Mouse (Mus musculus) stomach, embryonic 15.5 days (tissue): ENCODE measurements around the gene Mapk8ip2. TPM values are rescaled to one million over a fixed set of nuclear protein-coding genes. Genes with fewer than 3 reads are reported as not detected.

ENCODE experiments used
- ATAC-seq: fragments of 200-750 bp; cut with Nextera tagmentation; 2 replicates; pipeline ENCODE4 v1.8.0; 2017; ENCODE audit warnings: low read depth, moderate number of reproducible peaks, moderate TSS enrichment; ENCODE audit not compliant: insufficient read depth, low FRiP score
- H3K27ac ChIP-seq: fragments of 300-500 bp; sonication (generic); 2 replicates; pipeline ENCODE4 v1.5.1; 2015; ENCODE audit warnings: mild to moderate bottlenecking, inconsistent platforms
- H3K27me3 ChIP-seq: fragments of 300-500 bp; sonication (generic); replicated peaks from 2 replicates; pipeline ENCODE4 v1.6.1; 2015; ENCODE audit warnings: inconsistent platforms
- H3K36me3 ChIP-seq: fragments of 300-500 bp; sonication (generic); 2 replicates; pipeline ENCODE4 v1.6.1; 2015; ENCODE audit warnings: inconsistent platforms
- H3K4me1 ChIP-seq: fragments of 300-500 bp; sonication (generic); 2 replicates; pipeline ENCODE4 v1.6.1; 2015; ENCODE audit warnings: inconsistent platforms
- H3K4me2 ChIP-seq: fragments of 300-500 bp; sonication (generic); 2 replicates; pipeline ENCODE4 v1.6.1; 2015; ENCODE audit warnings: mild to moderate bottlenecking, inconsistent platforms
- H3K4me3 ChIP-seq: fragments of 300-500 bp; sonication (generic); replicated peaks from 2 replicates; pipeline ENCODE4 v1.5.1; 2015; ENCODE audit warnings: inconsistent platforms
- H3K9ac ChIP-seq: fragments of 300-500 bp; sonication (generic); 2 replicates; pipeline ENCODE4 v1.6.1; 2015; ENCODE audit warnings: inconsistent platforms
- H3K9me3 ChIP-seq: fragments of 300-500 bp; sonication (generic); 2 replicates; pipeline ENCODE4 v1.6.1; 2016; ENCODE audit warnings: inconsistent platforms
- WGBS: fragments of 180-500 bp; shearing (Covaris S2); methylation state at CpG from one replicate; pipeline ENCODE4 v1.1.7; 2015; 5-methylcytosine and 5-hydroxymethylcytosine counted together
- polyA plus RNA-seq: library from polyadenylated mRNA; unstranded; fragments of >200 nt; fragmentation: Nextera tagmentation; extraction: Ambion mirVana; gene quantifications from 2 replicates; pipeline ENCODE4 v1.2.1, GENCODE M21; 2015

Gene Mapk8ip2
- polyA plus RNA-seq, 1 experiment from 2014 or later: 3.7 TPM

DNA sequence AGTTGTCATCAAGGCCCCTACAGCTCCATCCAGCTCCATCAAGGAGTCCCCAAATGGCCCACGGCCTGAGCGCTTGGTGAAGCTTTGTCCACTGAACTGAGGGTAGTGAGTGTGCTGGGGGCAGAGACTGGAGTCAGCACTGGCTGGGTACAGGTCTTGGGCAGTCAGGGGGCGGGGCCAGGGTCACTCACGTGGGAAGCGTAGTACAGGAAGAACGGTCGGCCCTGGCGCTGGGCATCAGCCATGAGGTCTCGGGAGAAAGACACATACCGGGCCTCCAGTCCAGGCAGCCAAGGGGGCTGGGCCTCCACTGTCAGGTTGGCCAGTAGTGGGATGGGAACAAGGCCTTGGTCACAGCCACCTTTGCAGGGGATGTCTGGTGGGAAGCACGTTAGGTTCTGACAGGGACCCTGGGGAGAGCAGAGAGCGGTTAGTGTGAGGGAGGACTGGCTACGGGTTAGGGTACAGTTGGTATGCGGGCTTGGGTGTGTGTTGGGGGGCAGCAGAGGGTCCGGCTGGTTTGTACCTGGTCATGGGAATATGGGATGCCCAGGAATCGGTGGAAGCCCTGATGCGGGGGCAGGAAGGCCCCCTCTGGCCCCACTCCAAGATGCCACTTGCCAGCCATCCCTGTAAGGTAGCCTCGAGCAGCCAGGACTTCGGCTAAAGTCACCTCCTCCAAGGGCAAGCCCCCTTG, 21.0 kb downstream of the Mapk8ip2 start:
- H3K4me2 ChIP-seq: no peak overlapping the region
- no peak for ATAC-seq

DNA sequence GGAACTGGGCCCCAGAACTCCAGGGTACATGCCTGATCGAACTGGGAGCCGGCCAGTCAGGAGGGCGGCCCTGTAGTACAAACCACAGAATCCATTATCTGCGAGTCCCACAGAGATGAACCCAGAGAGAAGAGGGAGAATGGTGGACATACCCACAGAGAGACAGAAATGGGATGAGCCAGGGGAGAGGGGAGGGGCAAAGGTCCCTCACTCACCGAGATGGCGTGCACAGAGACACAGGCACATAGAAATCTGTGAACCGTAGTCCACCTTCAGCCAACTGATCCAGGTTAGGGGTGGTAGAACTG, 21.5 kb downstream of the Mapk8ip2 start:
- H3K27ac ChIP-seq: no peak overlapping the region
- no peaks in the 10 kb centered on the region for H3K27me3 ChIP-seq
- no peak overlapping the region for H3K9ac ChIP-seq
- no peaks in the 10 kb centered on the region for H3K9me3 ChIP-seq
- H3K4me2 ChIP-seq: peak overlapping the region; percentile 91
- no peak for ATAC-seq
- WGBS: 85% methylated on average over 7 of the region's 7 CpGs
- H3K36me3 ChIP-seq: no peaks in the 10 kb centered on the region
- peaks cover 10% of the 10 kb centered on the region for H3K4me1 ChIP-seq
- H3K4me3 ChIP-seq: peak overlapping the region; percentile 60

More for the DNA sequence above, 21.0 kb downstream of the Mapk8ip2 start:
- no peaks in the 10 kb centered on the region for H3K36me3 ChIP-seq
- H3K9me3 ChIP-seq: no peaks in the 10 kb centered on the region
- H3K9ac ChIP-seq: no peak overlapping the region
- H3K4me3 ChIP-seq: no peak overlapping the region
- no peak overlapping the region for H3K27ac ChIP-seq
- H3K27me3 ChIP-seq: no peaks in the 10 kb centered on the region
- peaks cover 10% of the 10 kb centered on the region for H3K4me1 ChIP-seq
- WGBS: 94% methylated on average over 19 of the region's 19 CpGs

DNA sequence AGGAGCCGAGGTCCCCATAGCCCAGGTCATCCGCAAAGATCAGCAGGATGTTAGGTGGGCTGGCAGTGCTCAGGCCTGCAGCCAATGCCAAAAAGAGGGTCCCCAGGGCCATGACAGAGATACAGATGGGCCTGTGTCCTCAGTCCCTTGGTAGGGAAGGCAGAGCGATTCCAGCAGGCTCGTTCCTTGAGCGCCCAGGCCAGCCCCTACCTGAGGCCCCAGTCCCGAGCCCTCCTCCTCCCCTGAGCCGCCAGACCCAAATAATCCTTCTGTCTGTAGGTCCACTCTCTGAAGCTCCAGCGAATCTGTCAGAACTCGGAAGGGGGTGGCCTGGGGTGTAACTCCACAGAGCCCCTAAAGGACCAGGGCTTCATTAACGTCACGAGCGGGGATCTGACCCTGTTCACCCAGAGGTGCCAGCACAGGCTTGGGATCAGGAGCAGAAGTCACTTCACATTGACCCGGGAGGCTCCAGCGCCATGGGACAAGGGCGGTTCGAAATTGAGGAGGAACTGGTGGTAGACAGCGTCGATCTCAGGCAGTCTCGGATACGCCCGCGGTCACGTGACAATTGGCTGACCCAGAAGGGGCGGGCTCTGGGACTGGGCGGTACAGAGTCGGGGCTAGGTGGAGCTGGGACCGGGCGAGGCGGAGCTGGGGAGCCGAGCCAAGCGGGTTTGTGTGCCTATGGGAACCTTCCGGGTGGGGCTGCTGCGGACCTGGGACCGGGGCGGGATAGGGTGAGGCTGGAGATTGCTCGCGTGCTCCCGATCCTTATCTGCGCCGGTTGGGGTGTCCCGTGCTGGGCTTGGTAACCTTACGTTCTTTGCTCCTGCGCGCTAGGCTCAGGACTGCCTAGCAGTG, 22.1 kb downstream of the Mapk8ip2 start:
- peak; percentile 97 for ATAC-seq
- 10% methylated on average over 44 of the region's 44 CpGs for WGBS

DNA sequence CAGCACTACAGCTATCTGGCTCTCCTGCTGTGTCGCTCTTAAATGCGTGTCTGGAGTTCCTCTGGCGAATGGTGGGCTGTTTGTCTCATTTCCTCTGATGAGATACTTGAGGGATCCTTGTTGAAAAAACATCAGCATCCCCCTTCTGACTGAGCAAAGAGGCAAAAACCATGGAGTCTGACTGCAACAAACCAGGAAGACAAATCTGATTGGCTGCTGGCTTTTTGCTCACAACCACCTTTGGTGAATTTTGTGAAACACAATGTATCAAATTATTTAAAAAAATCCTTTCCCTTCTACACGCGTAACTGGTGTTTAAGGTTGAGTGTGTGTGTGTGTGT, 22.7 kb downstream of the Mapk8ip2 start:
- H3K27ac ChIP-seq: peak overlapping the region; percentile 80
- H3K4me2 ChIP-seq: peak overlapping the region; percentile 91
- H3K27me3 ChIP-seq: no peaks in the 10 kb centered on the region
- H3K4me3 ChIP-seq: peak overlapping the region; percentile 60
- peak overlapping the region; percentile 52; the same call in 1 of the 2 replicates for H3K9ac ChIP-seq
- no peaks in the 10 kb centered on the region for H3K9me3 ChIP-seq
- H3K36me3 ChIP-seq: no peaks in the 10 kb centered on the region
- peaks cover 10% of the 10 kb centered on the region for H3K4me1 ChIP-seq
- ATAC-seq: no peak
- WGBS: 3% methylated on average over 5 of the region's 5 CpGs

More for the DNA sequence above, 22.1 kb downstream of the Mapk8ip2 start:
- Histone ChIP-seq H3K4me1 (peaks cover 10% of the 10 kb centered on the region), H3K4me2 (peak overlapping the region; percentile 91), H3K27ac (peak overlapping the region; percentile 80), H3K27me3 (no peaks in the 10 kb centered on the region), H3K4me3 (peak overlapping the region; percentile 60), H3K9me3 (no peaks in the 10 kb centered on the region), H3K36me3 (no peaks in the 10 kb centered on the region), H3K9ac (peak overlapping the region; percentile 52; the same call in 1 of the 2 replicates)

DNA sequence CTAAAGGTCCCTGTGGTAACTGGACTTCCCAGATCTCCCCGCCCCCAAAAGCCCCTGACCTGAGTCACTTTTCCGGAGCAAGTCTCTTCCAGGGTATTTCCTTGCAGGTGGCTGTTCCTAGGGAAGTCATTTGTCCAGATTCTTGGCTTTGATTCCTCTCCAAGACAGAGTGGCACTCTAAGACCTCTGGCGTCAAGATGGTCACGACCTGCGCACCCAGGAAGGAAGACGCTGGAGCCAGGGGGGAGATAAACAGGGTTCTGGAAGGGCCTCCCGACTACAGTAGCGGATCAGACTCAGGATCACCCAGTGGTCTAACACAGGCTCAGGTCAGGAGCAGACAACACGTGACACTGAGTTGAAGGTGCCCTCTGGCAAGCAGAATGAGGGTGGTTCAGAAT, 23.4 kb downstream of the Mapk8ip2 start, which contains the start of gene Arsa:
Gene Arsa, minus strand, starts transcription at position 335 of the 401 bp plus-strand sequence.
- peaks cover 10% of the 10 kb centered on the region for H3K4me1 ChIP-seq

DNA sequence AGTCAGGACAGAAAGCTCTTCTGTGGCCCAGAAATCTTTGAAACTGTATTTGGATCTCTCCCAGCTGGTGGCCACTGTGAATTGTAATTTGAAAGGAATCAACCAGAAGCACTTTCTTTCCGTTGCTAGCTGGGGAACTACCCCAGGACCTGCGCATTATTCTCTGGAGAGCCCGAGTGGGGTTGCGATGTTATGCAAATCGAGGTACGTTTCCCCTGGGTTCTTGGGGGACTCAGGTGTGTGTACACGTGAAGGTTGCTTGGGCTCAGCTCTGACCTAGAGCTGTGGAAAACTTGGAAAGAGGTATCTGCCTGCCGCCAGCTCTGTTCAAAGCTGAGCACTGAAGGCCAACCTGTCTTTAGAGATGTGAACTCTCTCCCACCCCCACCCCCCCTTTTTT, 24.1 kb downstream of the Mapk8ip2 start:
- no peaks in the 10 kb centered on the region for H3K27me3 ChIP-seq
- 60% methylated on average over 8 of the region's 8 CpGs for WGBS
- no peak overlapping the region for H3K4me3 ChIP-seq
- no peaks in the 10 kb centered on the region for H3K36me3 ChIP-seq
- H3K9ac ChIP-seq: no peak overlapping the region
- no peak for ATAC-seq
- H3K9me3 ChIP-seq: no peaks in the 10 kb centered on the region
- no peak overlapping the region for H3K27ac ChIP-seq
- H3K4me2 ChIP-seq: no peak overlapping the region
- H3K4me1 ChIP-seq: peaks cover 10% of the 10 kb centered on the region

More for the DNA sequence above, 23.4 kb downstream of the Mapk8ip2 start, which contains the start of gene Arsa:
- H3K36me3 ChIP-seq: no peaks in the 10 kb centered on the region
- ATAC-seq: no peak
- peak within 1 kb of the TSS; percentile 52; the same call in 1 of the 2 replicates for H3K9ac ChIP-seq
- H3K27ac ChIP-seq: peak within 1 kb of the TSS; percentile 80
- no peaks in the 10 kb centered on the region for H3K27me3 ChIP-seq
- H3K4me3 ChIP-seq: peak within 1 kb of the TSS; percentile 60
- 24% methylated on average over 9 of the region's 9 CpGs for WGBS
- no peaks in the 10 kb centered on the region for H3K9me3 ChIP-seq
- peak within 1 kb of the TSS; percentile 91 for H3K4me2 ChIP-seq

DNA sequence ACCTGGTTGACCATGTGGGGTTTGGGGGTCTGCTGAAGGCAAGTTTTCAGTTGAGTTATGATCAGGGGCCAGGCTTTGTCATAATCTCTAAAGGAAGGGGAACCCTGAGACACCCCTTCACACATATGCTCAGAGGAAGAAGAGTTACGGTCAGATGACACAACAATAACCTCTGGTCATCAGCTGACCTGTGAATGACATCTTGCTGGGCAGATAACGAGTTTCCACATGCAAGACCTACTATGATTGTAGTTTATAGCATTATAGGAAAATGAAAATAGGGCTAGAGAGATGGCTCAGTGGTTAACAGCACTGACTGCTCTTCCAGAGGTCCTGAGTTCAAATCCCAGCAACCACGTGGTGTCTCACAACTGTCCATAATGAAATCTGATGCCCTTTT, 24.9 kb downstream of the Mapk8ip2 start:
- Histone ChIP-seq H3K4me1 (peaks cover 10% of the 10 kb centered on the region), H3K9ac (no peak overlapping the region), H3K9me3 (no peaks in the 10 kb centered on the region), H3K4me3 (no peak overlapping the region), H3K36me3 (no peaks in the 10 kb centered on the region), H3K27me3 (no peaks in the 10 kb centered on the region), H3K4me2 (no peak overlapping the region), H3K27ac (no peak overlapping the region)
- ATAC-seq: no peak
- WGBS: 87% methylated on average over 3 of the region's 3 CpGs

DNA sequence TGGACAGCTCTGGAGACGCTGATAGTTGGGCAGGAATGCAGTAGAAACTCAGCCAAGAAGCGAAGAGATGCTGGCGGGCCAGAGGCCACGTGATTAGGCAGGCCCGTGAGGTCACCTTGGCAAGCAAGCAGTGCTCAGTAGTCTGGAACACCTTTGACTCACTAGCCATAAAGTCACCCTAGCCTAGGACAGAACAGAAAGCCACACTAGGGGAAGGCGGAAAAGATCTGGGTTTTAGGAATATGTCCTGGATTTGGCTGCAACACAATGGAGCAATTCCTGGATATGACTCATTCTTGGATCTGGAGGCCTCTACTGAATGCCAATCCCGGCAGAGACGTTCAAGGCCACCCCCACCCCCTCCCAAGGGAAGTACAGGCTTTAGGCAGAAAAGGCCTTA, 26.9 kb downstream of the Mapk8ip2 start:
- no peaks in the 10 kb centered on the region for H3K36me3 ChIP-seq
- no peaks in the 10 kb centered on the region for H3K27me3 ChIP-seq
- H3K4me2 ChIP-seq: no peak overlapping the region
- no peaks in the 10 kb centered on the region for H3K9me3 ChIP-seq
- H3K4me1 ChIP-seq: peaks cover 6% of the 10 kb centered on the region
- 68% methylated on average over 8 of the region's 8 CpGs for WGBS
- no peak overlapping the region for H3K4me3 ChIP-seq
- H3K9ac ChIP-seq: no peak overlapping the region
- no peak for ATAC-seq
- peak overlapping the region; percentile 48; the same call in 1 of the 2 replicates for H3K27ac ChIP-seq

DNA sequence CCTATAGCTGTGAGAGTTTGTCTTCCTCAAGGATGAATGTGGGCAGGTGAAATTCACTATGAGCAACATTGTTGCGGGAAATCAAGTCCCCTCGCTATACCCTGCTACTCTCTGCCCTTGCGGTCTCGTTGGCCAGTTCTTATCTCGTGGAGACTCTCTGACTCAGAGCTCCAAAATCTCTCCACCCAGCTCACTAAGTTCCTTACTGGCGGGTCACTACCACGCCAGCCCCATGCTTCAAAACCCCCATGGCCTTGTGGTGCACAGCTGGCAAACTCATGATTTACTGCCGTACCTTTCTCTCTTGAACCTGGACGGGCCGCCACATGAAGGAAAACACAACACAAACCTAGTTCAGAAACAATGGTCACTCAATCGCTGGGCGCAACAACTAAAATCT, 34.5 kb downstream of the Mapk8ip2 start:
- no peaks in the 10 kb centered on the region for H3K4me1 ChIP-seq
- WGBS: 65% methylated on average over 12 of the region's 12 CpGs
- no peaks in the 10 kb centered on the region for H3K27me3 ChIP-seq
- H3K4me3 ChIP-seq: no peak overlapping the region
- no peaks in the 10 kb centered on the region for H3K36me3 ChIP-seq
- no peak overlapping the region for H3K4me2 ChIP-seq
- no peak for ATAC-seq
- no peaks in the 10 kb centered on the region for H3K9me3 ChIP-seq
- H3K27ac ChIP-seq: no peak overlapping the region
- H3K9ac ChIP-seq: no peak overlapping the region

- WGBS: 44% methylated on average over 14 of the region's 14 CpGs
- H3K4me3 ChIP-seq: no peak overlapping the region
- no peaks in the 10 kb centered on the region for H3K9me3 ChIP-seq
- H3K4me1 ChIP-seq: no peaks in the 10 kb centered on the region
- H3K4me2 ChIP-seq: no peak overlapping the region
- H3K27ac ChIP-seq: no peak overlapping the region
- H3K27me3 ChIP-seq: no peaks in the 10 kb centered on the region
- no peaks in the 10 kb centered on the region for H3K36me3 ChIP-seq
- H3K9ac ChIP-seq: no peak overlapping the region
- ATAC-seq: no peak
Measured at GRCm38 (mm10) chr15:89488611-89489117, 35.0 kb downstream of the Mapk8ip2 start.

GRCm38 (mm10) chr15:89494970-89495369, 41.3 kb downstream of the Mapk8ip2 start:
- H3K27me3 ChIP-seq: peaks cover 14% of the 10 kb centered on the region; the same call in 1 of the 2 replicates
- no peak overlapping the region for H3K4me2 ChIP-seq
- H3K9me3 ChIP-seq: no peaks in the 10 kb centered on the region
- H3K9ac ChIP-seq: no peak overlapping the region
- H3K4me3 ChIP-seq: no peak overlapping the region
- 80% methylated on average over 4 of the region's 4 CpGs for WGBS
- no peak overlapping the region for H3K27ac ChIP-seq
- peaks cover 10% of the 10 kb centered on the region; the same call in 1 of the 2 replicates for H3K4me1 ChIP-seq
- no peaks in the 10 kb centered on the region for H3K36me3 ChIP-seq
- ATAC-seq: no peak

DNA sequence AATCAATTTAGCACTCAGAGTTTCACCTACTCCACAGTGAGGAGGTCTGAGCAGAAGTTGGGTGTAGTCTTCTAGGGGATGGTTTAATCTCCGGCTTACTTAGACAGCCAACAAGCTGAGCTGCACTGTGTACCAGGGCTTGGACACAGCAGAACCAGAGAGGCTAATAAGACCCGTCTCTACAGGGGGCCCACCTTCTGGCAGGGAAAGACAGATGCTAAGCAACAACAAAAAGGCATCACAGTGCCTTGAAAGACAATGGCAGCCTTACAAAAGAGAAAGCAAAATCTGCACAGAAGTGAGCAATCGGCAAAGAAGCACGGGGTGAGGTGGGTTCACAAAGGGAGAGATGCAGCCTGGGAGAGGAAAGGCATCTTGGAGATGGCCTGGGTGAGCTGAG, 42.4 kb downstream of the Mapk8ip2 start:
- H3K9me3 ChIP-seq: no peaks in the 10 kb centered on the region
- peaks cover 10% of the 10 kb centered on the region; the same call in 1 of the 2 replicates for H3K4me1 ChIP-seq
- no peak for ATAC-seq
- no peak overlapping the region for H3K9ac ChIP-seq
- 71% methylated on average over 4 of the region's 4 CpGs for WGBS
- H3K27me3 ChIP-seq: peaks cover 14% of the 10 kb centered on the region; the same call in 1 of the 2 replicates
- no peaks in the 10 kb centered on the region for H3K36me3 ChIP-seq
- no peak overlapping the region for H3K4me2 ChIP-seq
- H3K27ac ChIP-seq: no peak overlapping the region
- no peak overlapping the region for H3K4me3 ChIP-seq
